Mouse (Mus musculus) spleen, embryonic (tissue): ENCODE results near the gene Mup16.
"Not testable (repeated sequence)": the region's sequence is repeated elsewhere in the genome, so short reads cannot be mapped to it uniquely, and the experiment has no call there.

Experiments used
- CTCF ChIA-PET: fragments of 350-600 bp; sonication (Branson Sonifier 250); formaldehyde crosslinking; loops from one replicate; lab custom pipeline; 2022; lab: Charles Lee

Mup16 gene

DNA sequence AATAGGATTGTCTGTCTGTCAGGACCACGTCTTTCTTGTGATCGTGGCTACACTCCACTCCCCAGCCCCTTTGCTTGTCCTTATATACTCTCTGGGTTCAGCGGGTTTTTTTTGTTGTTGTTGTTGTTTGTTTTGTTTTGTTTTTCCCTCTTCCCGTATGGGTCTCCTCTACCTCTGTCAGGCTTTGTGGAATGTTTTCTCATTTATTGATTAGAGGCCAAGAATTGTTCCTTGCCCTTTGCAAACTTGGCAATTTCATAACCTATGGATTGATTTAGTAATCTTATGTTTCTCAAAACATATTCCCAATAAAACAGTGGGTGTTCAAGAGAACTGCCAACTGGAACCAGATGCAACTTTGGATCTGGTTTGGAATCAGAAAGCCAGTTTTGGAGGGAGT lies at the start of gene Mup16:
Gene Mup16 (minus strand): TSS at position 101 of the 400 bp plus-strand sequence.
- CTCF ChIA-PET: not testable (repeated sequence)

DNA sequence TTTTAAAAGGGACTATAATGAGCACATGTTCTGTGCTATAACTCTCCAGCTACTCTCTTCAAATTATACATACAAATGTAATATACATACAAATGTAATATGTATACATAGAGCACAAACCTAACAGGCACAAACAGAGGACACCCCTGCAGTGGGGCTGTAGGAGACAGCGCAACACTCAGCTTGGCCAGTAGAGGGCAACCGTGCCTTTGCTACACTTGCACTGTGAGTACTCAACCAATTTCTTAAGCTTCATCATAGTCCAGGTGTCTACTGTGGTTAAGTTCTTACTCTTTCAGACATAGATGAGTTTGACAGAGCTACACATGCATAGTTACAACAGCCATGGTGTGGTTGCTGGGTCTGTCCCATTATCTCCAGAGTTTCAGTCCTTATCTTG lies 36.6 kb upstream of the Mup16 start:
- CTCF ChIA-PET: not testable (repeated sequence)
